Mouse (Mus musculus): ENCODE measurements around the gene Mcfd2. TPM values are rescaled to one million over a fixed set of nuclear protein-coding genes. Genes with fewer than 3 reads are reported as not detected.

Mcfd2 gene
- polyA plus RNA-seq, 1 experiment from 2014 or later = 82.0 TPM

DNA sequence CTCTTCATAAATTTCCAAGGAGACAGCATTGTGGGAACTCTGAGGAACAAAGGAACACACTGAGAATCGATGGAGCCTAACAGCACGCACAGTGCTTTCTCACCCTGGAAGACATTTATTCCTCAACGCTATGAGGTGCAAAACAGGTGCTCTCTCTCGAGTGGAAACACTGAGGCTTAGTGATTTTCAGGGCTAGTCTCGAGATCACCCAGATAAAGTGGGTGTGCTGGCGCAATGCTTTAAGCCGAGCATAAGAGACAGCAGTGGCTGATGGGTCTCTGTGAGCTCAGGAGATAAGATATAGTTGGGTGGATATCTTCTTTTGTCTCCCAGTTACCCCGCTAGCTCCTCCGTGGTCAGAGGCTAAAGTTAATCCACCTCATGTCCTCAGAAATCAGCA lies 19.6 kb downstream of the Mcfd2 start:
- H3K4me2 ChIP-seq (ENCODE audit: low read depth, low read length) = no peak overlapping the region
- H3K36me3 ChIP-seq (replicated peaks; ENCODE audit: control insufficient read depth, insufficient read depth, low read depth, low read length) = no peaks in the 10 kb centered on the region
- WGBS = 83% methylated on average over 9 of the region's 9 CpGs
- no peaks in the 10 kb centered on the region for H3K4me1 ChIP-seq (ENCODE audit: control insufficient read depth, insufficient read depth, low read length)
- DNase-seq (ENCODE audit: low spot score) = no peak
- no peaks in the 10 kb centered on the region for H3K9me3 ChIP-seq (replicated peaks; ENCODE audit: control insufficient read depth, low read length)
- H3K27ac ChIP-seq (replicated peaks; ENCODE audit: low read depth, low read length) = no peak overlapping the region
- no peaks in the 10 kb centered on the region for H3K27me3 ChIP-seq (ENCODE audit: control insufficient read depth, insufficient read depth, low read length)
- no peak overlapping the region for H3K9ac ChIP-seq (replicated peaks; ENCODE audit: low read length)
- H3K4me3 ChIP-seq (ENCODE audit: low read depth, low read length) = no peak overlapping the region
- ATAC-seq (replicated peaks; ENCODE audit: insufficient number of reproducible peaks, low FRiP score, low TSS enrichment, low read depth) = no peak

DNA sequence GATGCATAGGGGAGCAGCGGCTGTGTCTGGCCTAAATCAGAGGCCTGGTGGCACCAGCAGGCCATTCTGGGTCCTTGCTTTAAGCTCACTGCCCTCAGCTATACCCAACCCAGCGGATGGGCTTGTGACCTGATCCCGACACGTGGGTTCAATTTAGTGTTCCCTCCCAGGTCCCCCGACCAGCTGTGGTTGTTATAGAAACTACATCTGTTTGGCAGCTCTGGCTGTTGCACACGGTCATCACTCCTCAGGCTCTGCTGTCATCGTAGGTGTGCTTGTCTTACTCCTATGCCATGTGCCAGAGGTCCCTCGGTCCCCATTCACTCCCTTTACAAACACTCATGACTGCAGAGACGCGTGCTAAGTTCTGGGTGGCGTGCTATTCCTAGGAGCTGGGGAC lies 27.9 kb downstream of the Mcfd2 start:
- no peak; the same call in 1 of the 2 replicates for ATAC-seq (replicated peaks; ENCODE audit: insufficient number of reproducible peaks, low FRiP score, low TSS enrichment, low read depth)
- DNase-seq (ENCODE audit: low spot score) = peak; percentile 64

DNA sequence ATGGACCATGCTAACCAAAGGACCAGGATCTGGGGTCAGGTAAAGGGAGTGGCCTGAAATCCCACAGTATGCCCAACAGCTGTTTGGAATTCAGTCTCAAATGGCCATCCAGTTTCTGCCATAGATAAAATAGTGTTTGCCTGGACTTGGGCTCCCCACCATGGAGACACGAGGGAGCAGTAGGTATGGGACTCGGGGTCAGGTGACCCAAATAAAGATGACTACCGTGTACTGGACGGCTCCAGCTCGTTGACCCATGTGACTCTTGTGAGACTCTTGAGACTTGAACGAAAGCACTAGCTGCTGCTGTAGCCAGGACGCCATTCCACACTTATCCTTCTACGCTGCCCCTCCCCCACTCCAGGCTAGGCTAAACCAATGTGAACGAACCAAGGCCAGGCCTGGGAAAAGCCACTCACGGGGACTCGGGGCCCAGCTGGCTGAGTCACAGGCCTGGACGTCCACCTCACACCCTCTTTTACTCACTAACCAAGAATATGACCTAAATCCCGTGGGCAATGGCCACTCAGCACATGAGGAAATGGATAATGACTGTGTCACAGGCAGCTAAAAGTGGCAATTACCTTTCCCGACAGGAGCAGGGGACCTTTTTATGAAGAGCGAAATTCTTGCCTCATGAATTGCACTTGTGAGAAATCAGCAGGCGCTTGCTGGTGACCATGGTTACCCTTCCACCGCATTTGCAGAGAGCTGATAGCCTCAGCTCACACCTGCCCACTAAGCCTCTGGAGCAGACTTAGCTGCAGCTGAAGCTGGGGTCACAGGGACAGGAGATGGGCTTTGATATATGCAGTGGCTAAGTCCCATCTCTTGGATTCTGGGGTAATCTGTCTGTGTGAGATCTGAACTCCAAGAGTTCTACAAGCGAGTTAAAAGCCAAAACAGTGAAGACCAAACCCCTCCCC lies 28.7 kb downstream of the Mcfd2 start:
- Histone ChIP-seq H3K9me3 (replicated peaks; ENCODE audit: control insufficient read depth, low read length) (no peaks in the 10 kb centered on the region), H3K4me2 (ENCODE audit: low read depth, low read length) (no peak overlapping the region), H3K4me3 (ENCODE audit: low read depth, low read length) (no peak overlapping the region), H3K4me1 (ENCODE audit: control insufficient read depth, insufficient read depth, low read length) (no peaks in the 10 kb centered on the region), H3K9ac (replicated peaks; ENCODE audit: low read length) (no peak overlapping the region), H3K27ac (replicated peaks; ENCODE audit: low read depth, low read length) (no peak overlapping the region), H3K36me3 (replicated peaks; ENCODE audit: control insufficient read depth, insufficient read depth, low read depth, low read length) (no peaks in the 10 kb centered on the region), H3K27me3 (ENCODE audit: control insufficient read depth, insufficient read depth, low read length) (no peaks in the 10 kb centered on the region)
- ATAC-seq (replicated peaks; ENCODE audit: insufficient number of reproducible peaks, low FRiP score, low TSS enrichment, low read depth) (peak; percentile 63; the same call in 1 of the 2 replicates), DNase-seq (ENCODE audit: low spot score) (peak; percentile 55)
- 40% methylated on average over 18 of the region's 18 CpGs for WGBS

More for the DNA sequence above, 27.9 kb downstream of the Mcfd2 start:
- no peaks in the 10 kb centered on the region for H3K36me3 ChIP-seq (replicated peaks; ENCODE audit: control insufficient read depth, insufficient read depth, low read depth, low read length)
- no peak overlapping the region for H3K4me2 ChIP-seq (ENCODE audit: low read depth, low read length)
- no peaks in the 10 kb centered on the region for H3K9me3 ChIP-seq (replicated peaks; ENCODE audit: control insufficient read depth, low read length)
- 52% methylated on average over 11 of the region's 11 CpGs for WGBS
- H3K9ac ChIP-seq (replicated peaks; ENCODE audit: low read length) = no peak overlapping the region
- no peaks in the 10 kb centered on the region for H3K4me1 ChIP-seq (ENCODE audit: control insufficient read depth, insufficient read depth, low read length)
- no peak overlapping the region for H3K4me3 ChIP-seq (ENCODE audit: low read depth, low read length)
- no peaks in the 10 kb centered on the region for H3K27me3 ChIP-seq (ENCODE audit: control insufficient read depth, insufficient read depth, low read length)
- H3K27ac ChIP-seq (replicated peaks; ENCODE audit: low read depth, low read length) = no peak overlapping the region

DNA sequence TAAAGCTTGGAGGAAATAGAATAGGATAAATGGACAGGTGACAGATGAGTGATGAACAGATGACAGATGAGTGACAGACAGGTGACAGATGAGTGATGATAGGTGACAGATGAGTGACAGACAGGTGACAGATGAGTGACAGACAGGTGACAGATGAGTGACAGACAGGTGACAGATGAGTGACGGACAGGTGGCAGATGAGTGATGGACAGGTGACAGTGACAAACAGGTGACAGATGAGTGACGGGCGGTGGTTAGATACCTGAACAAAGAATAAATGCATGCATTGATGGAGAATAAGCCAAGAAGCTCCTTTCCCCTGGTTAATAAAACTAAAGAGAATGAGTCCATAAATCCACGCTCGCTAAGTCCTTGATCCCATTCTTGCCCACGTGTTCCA lies 30.7 kb downstream of the Mcfd2 start:
- WGBS = 92% methylated on average over 6 of the region's 6 CpGs

DNA sequence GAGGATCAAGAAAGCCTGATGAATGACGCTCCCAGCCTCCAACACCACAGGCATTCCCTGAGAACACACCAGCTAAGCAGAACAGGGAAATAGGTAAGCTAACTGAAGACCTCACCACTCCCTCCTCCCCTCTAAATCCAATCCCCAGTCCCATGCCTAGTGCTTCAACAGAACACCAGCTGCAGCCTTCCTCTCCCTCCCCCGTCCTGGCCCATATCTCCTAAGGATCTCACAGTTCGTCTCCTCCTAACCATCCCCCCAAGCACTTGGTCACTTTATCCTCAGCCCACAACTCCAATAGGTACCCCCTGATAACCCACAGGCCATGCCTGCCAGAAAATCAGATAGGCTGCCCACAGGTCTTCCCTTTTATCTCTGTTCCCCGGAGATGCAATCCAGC lies 37.9 kb downstream of the Mcfd2 start:
- H3K4me2 ChIP-seq (ENCODE audit: low read depth, low read length) = no peak overlapping the region
- no peak overlapping the region for H3K9ac ChIP-seq (replicated peaks; ENCODE audit: low read length)
- H3K4me1 ChIP-seq (ENCODE audit: control insufficient read depth, insufficient read depth, low read length) = no peaks in the 10 kb centered on the region
- no peaks in the 10 kb centered on the region for H3K9me3 ChIP-seq (replicated peaks; ENCODE audit: control insufficient read depth, low read length)
- 75% methylated on average over 4 of the region's 4 CpGs for WGBS
- no peaks in the 10 kb centered on the region for H3K36me3 ChIP-seq (replicated peaks; ENCODE audit: control insufficient read depth, insufficient read depth, low read depth, low read length)
- DNase-seq (ENCODE audit: low spot score) = no peak
- no peak overlapping the region for H3K4me3 ChIP-seq (ENCODE audit: low read depth, low read length)
- H3K27me3 ChIP-seq (ENCODE audit: control insufficient read depth, insufficient read depth, low read length) = no peaks in the 10 kb centered on the region
- no peak overlapping the region for H3K27ac ChIP-seq (replicated peaks; ENCODE audit: low read depth, low read length)
- ATAC-seq (replicated peaks; ENCODE audit: insufficient number of reproducible peaks, low FRiP score, low TSS enrichment, low read depth) = no peak

More for the DNA sequence above, 30.7 kb downstream of the Mcfd2 start:
- Histone ChIP-seq H3K4me1 (ENCODE audit: control insufficient read depth, insufficient read depth, low read length) (no peaks in the 10 kb centered on the region), H3K9me3 (replicated peaks; ENCODE audit: control insufficient read depth, low read length) (no peaks in the 10 kb centered on the region), H3K36me3 (replicated peaks; ENCODE audit: control insufficient read depth, insufficient read depth, low read depth, low read length) (no peaks in the 10 kb centered on the region), H3K9ac (replicated peaks; ENCODE audit: low read length) (no peak overlapping the region), H3K27ac (replicated peaks; ENCODE audit: low read depth, low read length) (no peak overlapping the region), H3K27me3 (ENCODE audit: control insufficient read depth, insufficient read depth, low read length) (no peaks in the 10 kb centered on the region), H3K4me2 (ENCODE audit: low read depth, low read length) (no peak overlapping the region), H3K4me3 (ENCODE audit: low read depth, low read length) (no peak overlapping the region)
- DNase-seq (ENCODE audit: low spot score) = no peak
- no peak for ATAC-seq (replicated peaks; ENCODE audit: insufficient number of reproducible peaks, low FRiP score, low TSS enrichment, low read depth)

DNA sequence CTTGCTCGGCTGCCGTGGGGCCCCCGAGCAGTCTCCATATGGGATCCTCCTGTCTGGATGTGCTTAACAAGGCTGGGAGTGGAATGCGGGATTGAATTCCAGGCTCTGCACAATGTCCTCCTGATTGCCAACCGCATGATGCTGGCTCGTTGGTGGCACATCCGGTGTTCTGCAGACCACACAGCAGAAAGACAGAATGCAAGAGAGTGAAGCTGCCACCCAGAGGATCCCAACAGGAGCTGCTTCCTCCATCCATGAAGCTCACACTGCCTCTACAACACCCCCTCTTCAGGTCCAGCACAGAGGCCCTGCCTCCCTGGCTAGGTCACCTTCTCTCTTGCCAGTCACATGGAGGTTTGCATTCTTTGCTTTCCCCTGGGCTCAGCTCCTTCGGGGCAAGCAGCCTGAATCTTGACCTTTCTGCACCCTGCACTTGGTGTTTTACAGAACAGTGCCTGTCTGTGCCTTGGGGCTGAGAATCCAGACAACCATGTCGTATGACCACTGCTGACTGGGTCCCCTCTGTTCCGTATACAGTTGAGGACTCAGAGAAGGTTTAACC lies 39.6 kb downstream of the Mcfd2 start:
- 40% methylated on average over 10 of the region's 10 CpGs for WGBS
- no peaks in the 10 kb centered on the region for H3K36me3 ChIP-seq (replicated peaks; ENCODE audit: control insufficient read depth, insufficient read depth, low read depth, low read length)
- no peaks in the 10 kb centered on the region for H3K9me3 ChIP-seq (replicated peaks; ENCODE audit: control insufficient read depth, low read length)
- no peak for ATAC-seq (replicated peaks; ENCODE audit: insufficient number of reproducible peaks, low FRiP score, low TSS enrichment, low read depth)
- DNase-seq (ENCODE audit: low spot score) = peak; percentile 48
- H3K4me2 ChIP-seq (ENCODE audit: low read depth, low read length) = no peak overlapping the region
- H3K27me3 ChIP-seq (ENCODE audit: control insufficient read depth, insufficient read depth, low read length) = no peaks in the 10 kb centered on the region
- H3K27ac ChIP-seq (replicated peaks; ENCODE audit: low read depth, low read length) = no peak overlapping the region
- H3K4me1 ChIP-seq (ENCODE audit: control insufficient read depth, insufficient read depth, low read length) = no peaks in the 10 kb centered on the region
- no peak overlapping the region for H3K9ac ChIP-seq (replicated peaks; ENCODE audit: low read length)
- H3K4me3 ChIP-seq (ENCODE audit: low read depth, low read length) = no peak overlapping the region

DNA sequence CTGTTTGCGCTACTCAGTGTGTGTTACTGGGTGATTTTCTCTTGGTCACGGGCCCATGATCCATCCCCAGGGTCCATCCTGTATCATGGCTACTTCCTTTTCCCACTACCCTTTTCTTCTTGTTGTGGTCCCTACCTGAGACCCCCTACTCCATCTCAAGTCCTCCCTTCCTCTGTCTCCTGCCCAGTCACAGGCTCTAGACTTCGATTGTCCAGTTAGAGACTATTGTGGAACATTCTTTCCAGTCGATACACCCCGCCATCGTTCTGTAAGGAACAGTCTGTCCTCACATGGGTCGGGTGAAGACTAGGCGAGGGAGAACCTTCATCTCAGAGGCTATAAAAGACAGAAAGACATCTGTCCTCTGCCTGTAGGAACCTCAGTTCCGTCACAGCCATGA lies 40.4 kb downstream of the Mcfd2 start:
- Histone ChIP-seq H3K9ac (replicated peaks; ENCODE audit: low read length) (no peak overlapping the region), H3K9me3 (replicated peaks; ENCODE audit: control insufficient read depth, low read length) (no peaks in the 10 kb centered on the region), H3K27me3 (ENCODE audit: control insufficient read depth, insufficient read depth, low read length) (no peaks in the 10 kb centered on the region), H3K4me3 (ENCODE audit: low read depth, low read length) (no peak overlapping the region), H3K27ac (replicated peaks; ENCODE audit: low read depth, low read length) (no peak overlapping the region), H3K4me2 (ENCODE audit: low read depth, low read length) (no peak overlapping the region), H3K4me1 (ENCODE audit: control insufficient read depth, insufficient read depth, low read length) (no peaks in the 10 kb centered on the region), H3K36me3 (replicated peaks; ENCODE audit: control insufficient read depth, insufficient read depth, low read depth, low read length) (no peaks in the 10 kb centered on the region)
- no peak for ATAC-seq (replicated peaks; ENCODE audit: insufficient number of reproducible peaks, low FRiP score, low TSS enrichment, low read depth)
- WGBS = 92% methylated on average over 9 of the region's 9 CpGs
- DNase-seq (ENCODE audit: low spot score) = no peak

DNA sequence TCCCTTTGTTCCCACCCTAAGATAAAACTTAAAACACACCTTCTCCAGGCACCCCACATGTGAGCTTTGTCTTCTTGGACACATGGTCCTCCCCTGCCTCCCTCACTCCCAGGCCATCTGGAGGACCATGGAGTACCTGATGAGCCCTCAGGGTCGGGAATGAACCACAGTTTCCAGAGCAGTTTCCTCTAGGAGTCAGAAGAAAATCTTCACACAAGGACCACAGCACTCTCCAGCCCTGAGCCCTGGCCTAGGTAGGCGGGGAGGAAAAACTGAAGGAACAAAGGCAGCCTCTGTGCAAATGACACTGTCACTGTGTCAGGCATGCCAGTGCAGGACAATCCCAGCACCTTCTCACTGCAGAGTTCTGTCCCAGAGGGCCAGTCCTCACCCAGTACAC lies 41.3 kb downstream of the Mcfd2 start:
- Histone ChIP-seq H3K4me1 (ENCODE audit: control insufficient read depth, insufficient read depth, low read length) (no peaks in the 10 kb centered on the region), H3K27me3 (ENCODE audit: control insufficient read depth, insufficient read depth, low read length) (no peaks in the 10 kb centered on the region), H3K9me3 (replicated peaks; ENCODE audit: control insufficient read depth, low read length) (no peaks in the 10 kb centered on the region), H3K27ac (replicated peaks; ENCODE audit: low read depth, low read length) (no peak overlapping the region), H3K4me3 (ENCODE audit: low read depth, low read length) (no peak overlapping the region), H3K9ac (replicated peaks; ENCODE audit: low read length) (no peak overlapping the region), H3K36me3 (replicated peaks; ENCODE audit: control insufficient read depth, insufficient read depth, low read depth, low read length) (no peaks in the 10 kb centered on the region), H3K4me2 (ENCODE audit: low read depth, low read length) (no peak overlapping the region)
- no peak for ATAC-seq (replicated peaks; ENCODE audit: insufficient number of reproducible peaks, low FRiP score, low TSS enrichment, low read depth)
- no peak for DNase-seq (ENCODE audit: low spot score)
- WGBS = 38% methylated on average over 2 of the region's 2 CpGs
